Mouse (Mus musculus) liver, embryonic 11.5 days (tissue): ENCODE measurements around the gene Rfx2. TPM values are rescaled to one million over a fixed set of nuclear protein-coding genes. Genes with fewer than 3 reads are reported as not detected.

ENCODE experiments used
- ATAC-seq: fragments of 200-750 bp; cut with Nextera tagmentation; replicated peaks from 2 replicates; pipeline ENCODE4 v1.8.0; 2017; ENCODE audit warnings: moderate number of reproducible peaks, mild to moderate bottlenecking, moderate TSS enrichment, moderate library complexity; ENCODE audit not compliant: low FRiP score
- DNase-seq: peaks from one replicate; pipeline ENCODE4 v3.0.0-alpha.2; 2017; ENCODE audit warnings: low spot score
- H3K27ac ChIP-seq: fragments of 300-500 bp; sonication (generic); 2 replicates; pipeline ENCODE4 v1.5.1; 2014; ENCODE audit warnings: mild to moderate bottlenecking, low read depth, low read length, control low read depth
- H3K27me3 ChIP-seq: fragments of 300-500 bp; sonication (generic); replicated peaks from 2 replicates; pipeline ENCODE4 v1.6.1; 2014; ENCODE audit warnings: low read length, mixed read lengths; ENCODE audit not compliant: control insufficient read depth, insufficient read depth
- H3K36me3 ChIP-seq: fragments of 300-500 bp; sonication (generic); 2 replicates; pipeline ENCODE4 v1.6.1; 2014; ENCODE audit warnings: mild to moderate bottlenecking, low read length, moderate library complexity, mixed read lengths; ENCODE audit not compliant: control insufficient read depth, insufficient read depth
- H3K4me1 ChIP-seq: fragments of 300-500 bp; sonication (generic); replicated peaks from 2 replicates; pipeline ENCODE4 v1.6.1; 2014; ENCODE audit warnings: low read length, mixed read lengths; ENCODE audit not compliant: control insufficient read depth, insufficient read depth
- H3K4me2 ChIP-seq: fragments of 300-500 bp; sonication (generic); 2 replicates; pipeline ENCODE4 v1.6.1; 2014; ENCODE audit warnings: mild to moderate bottlenecking, control low read depth, moderate library complexity
- H3K4me3 ChIP-seq: fragments of 300-500 bp; sonication (generic); 2 replicates; pipeline ENCODE4 v1.5.1; 2014; ENCODE audit warnings: low read depth, low read length, control low read depth
- H3K9ac ChIP-seq: fragments of 300-500 bp; sonication (generic); 2 replicates; pipeline ENCODE4 v1.6.1; 2014; ENCODE audit warnings: low read depth, low read length, control low read depth
- H3K9me3 ChIP-seq: fragments of 300-500 bp; sonication (generic); 2 replicates; pipeline ENCODE4 v1.6.1; 2016; ENCODE audit warnings: low read length, inconsistent platforms, mixed read lengths; ENCODE audit not compliant: control insufficient read depth
- WGBS: fragments of 180-500 bp; shearing (Covaris S2); extraction: QIAGEN DNeasy Blood & Tissue Kit; methylation state at CpG from one replicate; pipeline ENCODE4 v1.1.7; 2014; 5-methylcytosine and 5-hydroxymethylcytosine counted together
- polyA plus RNA-seq: library from polyadenylated mRNA; unstranded; fragments of >200 nt; fragmentation: Nextera tagmentation; extraction: Ambion mirVana; gene quantifications from 2 replicates; pipeline ENCODE4 v1.2.1, GENCODE M21; 2014

The Rfx2 gene
- 9.0 and 9.5 TPM in 2 replicates for polyA plus RNA-seq

GRCm38 (mm10) chr17:56830411-56831110 is at the start of gene Rfx2:
Rfx2 (minus strand) TSS chr17:56831013.
- ATAC-seq = no peak
- Histone ChIP-seq H3K4me2 (peak within 1 kb of the TSS; percentile 93), H3K27me3 (peaks cover 13% of the 10 kb centered on the region), H3K4me3 (peak within 1 kb of the TSS; percentile 86), H3K9me3 (no peaks in the 10 kb centered on the region), H3K36me3 (no peaks in the 10 kb centered on the region), H3K4me1 (peaks cover 31% of the 10 kb centered on the region), H3K9ac (peak within 1 kb of the TSS; percentile 83), H3K27ac (peak within 1 kb of the TSS; percentile 57; the same call in 1 of the 2 replicates)
- DNase-seq = peak; percentile 53
- under 1% methylated on average over 46 of the region's 62 CpGs for WGBS

GRCm38 (mm10) chr17:56877426-56877825 is 46.6 kb upstream of the Rfx2 start:
- Histone ChIP-seq H3K4me2 (no peak overlapping the region), H3K4me1 (no peaks in the 10 kb centered on the region), H3K27ac (no peak overlapping the region), H3K9me3 (no peaks in the 10 kb centered on the region), H3K9ac (no peak overlapping the region), H3K4me3 (no peak overlapping the region), H3K27me3 (no peaks in the 10 kb centered on the region; the same call in 1 of the 2 replicates), H3K36me3 (no peaks in the 10 kb centered on the region)
- 90% methylated on average over 19 of the region's 19 CpGs for WGBS
- DNase-seq (no peak), ATAC-seq (no peak)

- H3K4me3 ChIP-seq = no peak overlapping the region
- H3K9ac ChIP-seq = no peak overlapping the region
- H3K27me3 ChIP-seq = no peaks in the 10 kb centered on the region; the same call in 1 of the 2 replicates
- DNase-seq (no peak), ATAC-seq (no peak)
- WGBS = 63% methylated on average over 8 of the region's 8 CpGs
- H3K9me3 ChIP-seq = no peaks in the 10 kb centered on the region
- H3K36me3 ChIP-seq = no peaks in the 10 kb centered on the region
- no peak overlapping the region for H3K27ac ChIP-seq
- H3K4me2 ChIP-seq = no peak overlapping the region
- no peaks in the 10 kb centered on the region for H3K4me1 ChIP-seq
These were observed 46.2 kb upstream of the Rfx2 start for GRCm38 (mm10) chr17:56876981-56877380.

DNA sequence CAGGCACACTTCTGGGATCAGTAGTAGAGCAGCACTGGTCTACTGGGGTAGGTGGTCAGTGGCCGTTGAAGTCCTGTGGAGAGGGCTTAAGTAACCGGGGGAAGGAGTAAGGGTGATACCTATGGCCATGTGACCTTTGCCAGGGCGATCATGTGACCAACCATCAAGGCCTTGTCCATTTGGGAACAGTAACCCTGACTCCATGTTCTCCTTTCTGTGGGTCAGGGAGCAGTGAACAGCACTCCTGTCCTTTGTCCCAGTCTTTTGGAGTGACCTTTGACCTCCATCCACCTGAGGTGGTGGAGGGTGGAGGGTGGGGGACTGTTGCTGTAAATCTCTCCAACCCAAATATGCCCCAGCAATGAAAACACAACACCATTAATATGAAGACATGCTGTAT is 45.7 kb upstream of the Rfx2 start:
- H3K4me3 ChIP-seq = no peak overlapping the region
- no peak overlapping the region for H3K4me2 ChIP-seq
- 83% methylated on average over 3 of the region's 3 CpGs for WGBS
- no peak for DNase-seq
- H3K9ac ChIP-seq = no peak overlapping the region
- H3K9me3 ChIP-seq = no peaks in the 10 kb centered on the region
- no peak for ATAC-seq
- H3K27ac ChIP-seq = no peak overlapping the region
- no peaks in the 10 kb centered on the region for H3K36me3 ChIP-seq
- no peaks in the 10 kb centered on the region for H3K4me1 ChIP-seq
- no peaks in the 10 kb centered on the region; the same call in 1 of the 2 replicates for H3K27me3 ChIP-seq

GRCm38 (mm10) chr17:56874936-56875651 is 44.3 kb upstream of the Rfx2 start, which contains the start of gene 1700061G19Rik:
1700061G19Rik (plus strand) TSS chr17:56875477.
- ATAC-seq (no peak), DNase-seq (no peak)
- H3K4me3 ChIP-seq = no peak within 1 kb of the TSS
- peaks cover 2% of the 10 kb centered on the region for H3K4me1 ChIP-seq
- H3K4me2 ChIP-seq = no peak within 1 kb of the TSS
- 72% methylated on average over 12 of the region's 12 CpGs for WGBS
- H3K9me3 ChIP-seq = no peaks in the 10 kb centered on the region
- H3K9ac ChIP-seq = no peak within 1 kb of the TSS
- H3K27me3 ChIP-seq = no peaks in the 10 kb centered on the region; the same call in 1 of the 2 replicates
- no peaks in the 10 kb centered on the region for H3K36me3 ChIP-seq
- H3K27ac ChIP-seq = no peak within 1 kb of the TSS

DNA sequence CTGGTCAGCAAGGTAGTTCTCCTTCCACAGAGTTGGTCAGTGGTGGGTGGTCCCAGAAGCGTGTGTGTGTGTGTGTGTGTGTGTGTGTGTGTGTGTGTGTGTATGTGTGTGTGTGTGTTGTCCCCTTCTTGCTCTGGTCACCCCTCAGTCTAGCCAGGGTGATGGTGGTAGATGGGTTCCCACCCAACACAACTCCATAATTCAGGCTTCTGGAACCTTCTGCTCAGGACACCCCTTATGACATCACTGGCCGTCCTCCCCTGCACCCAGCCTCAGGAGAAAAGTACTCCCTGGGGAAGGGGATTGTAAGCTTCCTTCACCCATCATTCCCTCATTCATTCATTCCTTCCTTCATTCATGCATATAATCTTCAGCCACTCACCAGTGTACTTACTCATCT is 43.4 kb upstream of the Rfx2 start, which contains the start of gene Acsbg2:
Gene Acsbg2, minus strand, starts transcription at position 211 of the 400 bp plus-strand sequence.
- no peak within 1 kb of the TSS for H3K4me2 ChIP-seq
- H3K9me3 ChIP-seq = no peaks in the 10 kb centered on the region
- 87% methylated on average over 2 of the region's 2 CpGs for WGBS
- DNase-seq (no peak), ATAC-seq (no peak)
- H3K4me1 ChIP-seq = peaks cover 2% of the 10 kb centered on the region
- H3K27ac ChIP-seq = no peak within 1 kb of the TSS
- H3K4me3 ChIP-seq = no peak within 1 kb of the TSS
- no peak within 1 kb of the TSS for H3K9ac ChIP-seq
- H3K36me3 ChIP-seq = no peaks in the 10 kb centered on the region
- no peaks in the 10 kb centered on the region; the same call in 1 of the 2 replicates for H3K27me3 ChIP-seq

- no peaks in the 10 kb centered on the region for H3K36me3 ChIP-seq
- H3K4me1 ChIP-seq = peaks cover 2% of the 10 kb centered on the region
- H3K9me3 ChIP-seq = no peaks in the 10 kb centered on the region; the same call in 1 of the 2 replicates
- H3K27ac ChIP-seq = no peak overlapping the region
- ATAC-seq = no peak
- no peak overlapping the region for H3K4me3 ChIP-seq
- no peaks in the 10 kb centered on the region; the same call in 1 of the 2 replicates for H3K27me3 ChIP-seq
- no peak overlapping the region for H3K4me2 ChIP-seq
- no peak overlapping the region for H3K9ac ChIP-seq
- DNase-seq = no peak
- 67% methylated on average over 7 of the region's 7 CpGs for WGBS
These were observed 41.7 kb upstream of the Rfx2 start for GRCm38 (mm10) chr17:56872512-56872911.

DNA sequence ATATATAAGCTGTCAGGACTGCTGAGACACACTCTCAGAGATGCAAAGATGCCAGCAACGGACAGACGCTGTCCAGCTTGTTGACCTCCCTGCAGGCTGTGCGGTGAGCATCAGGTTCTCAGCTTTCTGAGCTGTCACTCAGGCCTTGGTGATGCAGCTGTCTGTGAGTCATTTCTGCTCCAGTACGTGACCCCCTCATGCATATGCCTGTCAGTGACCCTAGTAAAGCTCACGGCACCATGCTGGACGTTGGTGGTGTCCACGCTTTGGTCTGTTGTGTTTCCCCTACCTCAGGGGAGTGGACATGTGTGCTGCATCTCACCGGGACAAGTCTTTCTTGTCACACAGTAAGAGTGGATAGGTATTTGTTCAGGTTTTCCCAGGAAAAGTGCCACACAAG is 41.0 kb upstream of the Rfx2 start:
- no peaks in the 10 kb centered on the region for H3K36me3 ChIP-seq
- no peak overlapping the region for H3K4me3 ChIP-seq
- ATAC-seq = no peak
- no peak overlapping the region for H3K4me2 ChIP-seq
- DNase-seq = no peak
- 72% methylated on average over 8 of the region's 8 CpGs for WGBS
- peaks cover 4% of the 10 kb centered on the region; the same call in 1 of the 2 replicates for H3K9me3 ChIP-seq
- H3K27ac ChIP-seq = no peak overlapping the region
- no peaks in the 10 kb centered on the region; the same call in 1 of the 2 replicates for H3K27me3 ChIP-seq
- H3K4me1 ChIP-seq = peaks cover 2% of the 10 kb centered on the region
- H3K9ac ChIP-seq = no peak overlapping the region
